Mouse (Mus musculus): ENCODE data around the gene Mlph. TPM values are rescaled to one million over a fixed set of nuclear protein-coding genes. Genes with fewer than 3 reads are reported as not detected.

Mlph gene
- polyA plus RNA-seq, 1 experiment from 2014 or later, result 0.85 TPM

- no peak overlapping the region for H3K9ac ChIP-seq
- WGBS, result 57% methylated on average over 6 of the region's 6 CpGs
- H3K27me3 ChIP-seq (replicated peaks), result no peaks in the 10 kb centered on the region
- H3K4me1 ChIP-seq (replicated peaks), result peaks cover 11% of the 10 kb centered on the region
- peak; percentile 29; the same call in 1 of the 2 replicates for ATAC-seq
- H3K27ac ChIP-seq, result no peak overlapping the region
- H3K36me3 ChIP-seq, result no peaks in the 10 kb centered on the region
- no peak overlapping the region for H3K4me3 ChIP-seq (replicated peaks)
- no peak overlapping the region for H3K4me2 ChIP-seq (replicated peaks)
- peaks cover 6% of the 10 kb centered on the region; the same call in 1 of the 2 replicates for H3K9me3 ChIP-seq
Measured at GRCm38 (mm10) chr1:90917509-90917908, 2.6 kb downstream of the Mlph start.

DNA sequence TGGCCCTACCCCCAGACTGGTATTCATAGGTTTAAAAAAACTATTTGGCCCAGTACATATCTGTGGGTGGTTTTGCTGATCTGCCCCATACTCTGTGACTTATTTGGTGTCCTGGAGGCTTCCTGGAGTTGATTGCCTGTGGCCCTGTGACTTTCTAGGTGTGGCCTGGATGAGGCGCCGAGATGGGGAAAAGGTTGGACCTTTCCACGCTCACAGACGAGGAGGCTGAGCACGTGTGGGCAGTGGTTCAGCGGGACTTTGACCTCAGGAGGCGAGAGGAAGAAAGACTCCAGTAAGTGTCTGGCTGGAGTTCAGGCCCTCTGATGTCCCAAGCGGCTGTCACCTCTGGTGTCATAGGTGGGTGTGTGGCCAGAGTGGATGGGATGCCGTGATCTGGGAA lies 6.8 kb downstream of the Mlph start:
- peak; percentile 70 for ATAC-seq
- Histone ChIP-seq H3K4me3 (replicated peaks) (no peak overlapping the region), H3K36me3 (no peaks in the 10 kb centered on the region), H3K9me3 (peaks cover 6% of the 10 kb centered on the region; the same call in 1 of the 2 replicates), H3K27me3 (replicated peaks) (no peaks in the 10 kb centered on the region), H3K27ac (no peak overlapping the region), H3K4me2 (replicated peaks) (no peak overlapping the region), H3K9ac (no peak overlapping the region), H3K4me1 (replicated peaks) (0 out of 2 replicates have a peak, but pooled peaks cover 4% of the 10 kb centered on the region)
- whole genome bisulfite sequencing, result 80% methylated on average over 9 of the region's 9 CpGs

DNA sequence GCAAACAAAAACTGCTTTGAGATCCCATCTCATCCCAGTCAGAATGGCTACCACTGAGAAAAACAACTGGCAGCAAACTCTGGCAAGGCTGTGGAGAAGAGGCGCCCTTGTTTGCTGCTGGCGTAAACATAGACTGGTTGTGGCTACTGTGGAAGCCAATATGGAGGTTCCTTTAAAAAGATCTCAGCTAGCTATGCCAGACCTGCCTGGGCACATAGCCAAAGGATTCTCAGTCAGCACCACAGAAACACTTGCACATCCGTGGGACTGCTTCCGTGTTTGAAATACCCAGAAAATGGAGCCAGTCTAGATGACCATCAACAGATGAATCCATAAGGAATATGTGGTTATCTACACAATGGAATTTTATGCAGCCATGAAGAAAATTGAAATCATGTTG lies 11.1 kb downstream of the Mlph start:
- 72% methylated on average over 4 of the region's 4 CpGs for WGBS
- H3K4me1 ChIP-seq (replicated peaks), result peaks cover 12% of the 10 kb centered on the region
- no peaks in the 10 kb centered on the region for H3K36me3 ChIP-seq
- no peak for ATAC-seq
- H3K4me2 ChIP-seq (replicated peaks), result no peak overlapping the region
- H3K4me3 ChIP-seq (replicated peaks), result no peak overlapping the region
- H3K27me3 ChIP-seq (replicated peaks), result no peaks in the 10 kb centered on the region
- no peak overlapping the region for H3K9ac ChIP-seq
- no peaks in the 10 kb centered on the region for H3K9me3 ChIP-seq
- H3K27ac ChIP-seq, result no peak overlapping the region

DNA sequence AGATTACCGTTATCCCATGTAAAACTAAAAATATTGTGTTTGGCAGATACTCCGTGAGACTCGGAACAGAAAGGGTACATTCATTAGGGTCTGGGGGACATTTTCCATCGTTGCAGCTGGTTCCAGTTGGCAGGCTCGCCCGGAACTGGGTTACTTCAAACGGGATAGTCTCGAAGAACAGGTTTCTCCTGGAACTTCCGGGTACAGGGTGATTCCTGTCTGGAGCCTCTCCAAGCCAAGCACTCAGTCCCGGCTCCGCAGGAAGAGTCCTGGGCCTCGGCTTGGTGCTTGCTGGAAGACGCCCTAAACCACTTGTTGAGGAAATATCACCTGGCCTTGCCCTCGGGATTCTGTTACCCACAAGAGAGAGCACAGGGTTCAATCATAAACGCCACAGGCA lies 12.4 kb downstream of the Mlph start:
- no peak overlapping the region; the same call in 1 of the 2 replicates for H3K4me3 ChIP-seq (replicated peaks)
- peak; percentile 72 for ATAC-seq
- peaks cover 12% of the 10 kb centered on the region for H3K4me1 ChIP-seq (replicated peaks)
- H3K9ac ChIP-seq, result no peak overlapping the region
- no peaks in the 10 kb centered on the region for H3K9me3 ChIP-seq
- H3K4me2 ChIP-seq (replicated peaks), result peak overlapping the region; percentile 87
- WGBS, result 33% methylated on average over 15 of the region's 15 CpGs
- H3K36me3 ChIP-seq, result no peaks in the 10 kb centered on the region
- 0 out of 2 replicates have a peak overlapping the region, but pooled peaks have one; percentile 2 for H3K27ac ChIP-seq
- H3K27me3 ChIP-seq (replicated peaks), result no peaks in the 10 kb centered on the region

GRCm38 (mm10) chr1:90927929-90928574 lies 13.2 kb downstream of the Mlph start:
- WGBS, result 4% methylated on average over 23 of the region's 23 CpGs
- peak overlapping the region; percentile 2; the same call in 1 of the 2 replicates for H3K27ac ChIP-seq
- peak overlapping the region; percentile 46 for H3K9ac ChIP-seq

GRCm38 (mm10) chr1:90928575-90928934 lies 13.7 kb downstream of the Mlph start:
- no peaks in the 10 kb centered on the region for H3K9me3 ChIP-seq
- H3K4me3 ChIP-seq (replicated peaks), result peak overlapping the region; percentile 36; the same call in 1 of the 2 replicates
- peak overlapping the region; percentile 46; the same call in 1 of the 2 replicates for H3K9ac ChIP-seq
- 4% methylated on average over 6 of the region's 6 CpGs for WGBS
- H3K36me3 ChIP-seq, result no peaks in the 10 kb centered on the region
- peaks cover 12% of the 10 kb centered on the region for H3K4me1 ChIP-seq (replicated peaks)
- H3K4me2 ChIP-seq (replicated peaks), result peak overlapping the region; percentile 87
- H3K27ac ChIP-seq, result 0 out of 2 replicates have a peak overlapping the region, but pooled peaks have one; percentile 2
- H3K27me3 ChIP-seq (replicated peaks), result no peaks in the 10 kb centered on the region
- peak; percentile 73 for ATAC-seq

More at GRCm38 (mm10) chr1:90927929-90928574, 13.2 kb downstream of the Mlph start:
- peak overlapping the region; percentile 36 for H3K4me3 ChIP-seq (replicated peaks)
- peak; percentile 57 for ATAC-seq
- no peaks in the 10 kb centered on the region for H3K36me3 ChIP-seq
- H3K27me3 ChIP-seq (replicated peaks), result no peaks in the 10 kb centered on the region
- H3K4me2 ChIP-seq (replicated peaks), result peak overlapping the region; percentile 87
- no peaks in the 10 kb centered on the region for H3K9me3 ChIP-seq
- H3K4me1 ChIP-seq (replicated peaks), result peaks cover 12% of the 10 kb centered on the region

DNA sequence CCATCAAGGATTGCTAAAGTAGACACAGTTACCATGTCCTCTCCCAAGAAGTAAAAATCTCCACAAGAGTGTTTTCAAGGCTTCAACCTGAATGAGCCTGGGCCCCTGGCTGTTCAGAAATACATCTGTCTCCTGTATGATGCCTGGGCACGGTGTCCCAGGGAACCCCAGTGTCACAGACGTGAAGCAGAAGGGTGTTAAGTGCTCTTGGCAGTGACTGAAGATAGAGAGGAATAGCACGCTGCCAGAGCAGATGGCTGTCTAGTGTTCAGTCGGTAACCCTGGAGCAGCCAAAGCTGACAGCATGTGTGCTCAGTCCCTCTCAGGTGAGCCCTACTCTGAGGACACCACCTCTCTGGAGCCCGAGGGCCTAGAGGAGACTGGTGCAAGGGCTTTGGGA lies 18.1 kb downstream of the Mlph start:
- 69% methylated on average over 5 of the region's 5 CpGs for WGBS
- peaks cover 4% of the 10 kb centered on the region for H3K4me1 ChIP-seq (replicated peaks)
- no peak overlapping the region for H3K9ac ChIP-seq
- H3K9me3 ChIP-seq, result no peaks in the 10 kb centered on the region
- H3K4me3 ChIP-seq (replicated peaks), result no peak overlapping the region
- no peaks in the 10 kb centered on the region for H3K27me3 ChIP-seq (replicated peaks)
- ATAC-seq, result no peak
- H3K27ac ChIP-seq, result no peak overlapping the region
- no peak overlapping the region for H3K4me2 ChIP-seq (replicated peaks)
- H3K36me3 ChIP-seq, result no peaks in the 10 kb centered on the region

GRCm38 (mm10) chr1:90936990-90937389 lies 22.1 kb downstream of the Mlph start:
- no peak overlapping the region for H3K4me3 ChIP-seq (replicated peaks)
- H3K27ac ChIP-seq, result no peak overlapping the region
- 68% methylated on average over 9 of the region's 9 CpGs for WGBS
- H3K4me1 ChIP-seq (replicated peaks), result no peaks in the 10 kb centered on the region
- H3K9me3 ChIP-seq, result no peaks in the 10 kb centered on the region
- no peaks in the 10 kb centered on the region for H3K27me3 ChIP-seq (replicated peaks)
- ATAC-seq, result peak; percentile 81
- no peak overlapping the region for H3K9ac ChIP-seq
- no peaks in the 10 kb centered on the region for H3K36me3 ChIP-seq
- no peak overlapping the region for H3K4me2 ChIP-seq (replicated peaks)

- 73% methylated on average over 4 of the region's 4 CpGs for WGBS
- Histone ChIP-seq H3K36me3 (no peaks in the 10 kb centered on the region), H3K4me2 (replicated peaks) (no peak overlapping the region), H3K9me3 (no peaks in the 10 kb centered on the region), H3K27me3 (replicated peaks) (no peaks in the 10 kb centered on the region), H3K4me1 (replicated peaks) (no peaks in the 10 kb centered on the region), H3K9ac (no peak overlapping the region), H3K4me3 (replicated peaks) (no peak overlapping the region), H3K27ac (no peak overlapping the region)
- no peak for ATAC-seq
Measured at GRCm38 (mm10) chr1:90939980-90940379, 25.1 kb downstream of the Mlph start.

DNA sequence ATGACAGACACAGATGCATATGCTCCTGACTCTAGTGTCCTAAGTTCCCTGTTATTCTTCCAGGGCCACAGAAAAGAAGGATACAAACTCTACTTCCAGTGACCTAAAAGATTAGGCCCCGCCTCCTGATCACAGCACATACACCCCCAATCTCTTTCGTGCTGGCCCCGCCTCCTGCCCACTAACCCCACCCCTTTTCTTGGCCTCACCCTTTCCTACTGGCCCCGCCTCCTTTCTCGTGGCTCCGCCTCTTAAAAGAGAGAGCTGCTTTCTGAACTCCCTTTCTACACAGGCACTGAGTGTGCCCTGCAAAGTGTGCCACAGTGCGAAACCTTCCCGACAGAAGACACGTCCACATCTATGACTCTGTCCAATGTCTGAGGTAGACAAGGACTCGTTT lies 30.3 kb downstream of the Mlph start:
- Histone ChIP-seq H3K36me3 (no peaks in the 10 kb centered on the region), H3K4me1 (replicated peaks) (no peaks in the 10 kb centered on the region), H3K27me3 (replicated peaks) (no peaks in the 10 kb centered on the region), H3K4me3 (replicated peaks) (no peak overlapping the region), H3K9me3 (no peaks in the 10 kb centered on the region), H3K9ac (no peak overlapping the region), H3K4me2 (replicated peaks) (no peak overlapping the region), H3K27ac (no peak overlapping the region)
- ATAC-seq, result no peak
- 62% methylated on average over 10 of the region's 10 CpGs for WGBS

DNA sequence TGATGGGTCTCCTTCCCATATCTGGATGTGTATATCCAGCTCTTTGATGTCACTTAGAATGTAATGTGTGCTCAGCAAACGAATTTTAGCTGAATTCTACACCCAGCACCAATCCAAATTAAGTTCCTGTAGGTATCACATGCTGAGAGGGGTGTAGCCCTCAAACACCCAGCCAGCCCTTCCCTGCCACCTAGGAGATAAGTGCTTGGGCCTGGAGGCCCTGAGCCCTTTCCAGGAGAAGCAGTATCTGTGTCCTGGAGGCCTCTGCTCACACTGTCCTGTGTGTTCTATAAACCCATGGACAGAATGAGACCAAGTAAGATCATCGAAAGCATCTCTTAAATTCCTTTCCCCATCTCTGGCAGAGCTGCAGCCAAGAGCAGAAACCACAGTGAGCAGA lies 32.4 kb downstream of the Mlph start:
- no peak overlapping the region for H3K4me3 ChIP-seq (replicated peaks)
- 63% methylated on average over 2 of the region's 2 CpGs for WGBS
- no peak for ATAC-seq

GRCm38 (mm10) chr1:90949309-90949708 lies 34.4 kb downstream of the Mlph start:
- 52% methylated on average over 9 of the region's 9 CpGs for WGBS
- no peak overlapping the region for H3K4me3 ChIP-seq (replicated peaks)
- H3K27ac ChIP-seq, result no peak overlapping the region
- H3K4me2 ChIP-seq (replicated peaks), result no peak overlapping the region
- no peaks in the 10 kb centered on the region for H3K36me3 ChIP-seq
- no peaks in the 10 kb centered on the region for H3K9me3 ChIP-seq
- no peaks in the 10 kb centered on the region for H3K4me1 ChIP-seq (replicated peaks)
- ATAC-seq, result no peak
- H3K9ac ChIP-seq, result no peak overlapping the region
- H3K27me3 ChIP-seq (replicated peaks), result no peaks in the 10 kb centered on the region

More for the DNA sequence above, 32.4 kb downstream of the Mlph start:
- Histone ChIP-seq H3K9ac (no peak overlapping the region), H3K27me3 (replicated peaks) (no peaks in the 10 kb centered on the region), H3K27ac (no peak overlapping the region), H3K9me3 (no peaks in the 10 kb centered on the region), H3K4me1 (replicated peaks) (no peaks in the 10 kb centered on the region), H3K4me2 (replicated peaks) (no peak overlapping the region), H3K36me3 (no peaks in the 10 kb centered on the region)

- Histone ChIP-seq H3K27ac (no peak overlapping the region), H3K9ac (no peak overlapping the region), H3K4me1 (replicated peaks) (no peaks in the 10 kb centered on the region), H3K9me3 (no peaks in the 10 kb centered on the region), H3K4me2 (replicated peaks) (no peak overlapping the region), H3K4me3 (replicated peaks) (no peak overlapping the region), H3K27me3 (replicated peaks) (no peaks in the 10 kb centered on the region), H3K36me3 (no peaks in the 10 kb centered on the region)
- WGBS, result 82% methylated on average over 7 of the region's 7 CpGs
- no peak for ATAC-seq
Measured at GRCm38 (mm10) chr1:90951670-90952069, 36.8 kb downstream of the Mlph start.

All from intestine, embryonic 15.5 days (tissue).